Mouse (Mus musculus): Measurements from ENCODE around the gene Flot2. TPM values are rescaled to one million over a fixed set of nuclear protein-coding genes. Genes with fewer than 3 reads are reported as not detected.

The Flot2 gene
- polyA plus RNA-seq, 1 experiment: 110 TPM

DNA sequence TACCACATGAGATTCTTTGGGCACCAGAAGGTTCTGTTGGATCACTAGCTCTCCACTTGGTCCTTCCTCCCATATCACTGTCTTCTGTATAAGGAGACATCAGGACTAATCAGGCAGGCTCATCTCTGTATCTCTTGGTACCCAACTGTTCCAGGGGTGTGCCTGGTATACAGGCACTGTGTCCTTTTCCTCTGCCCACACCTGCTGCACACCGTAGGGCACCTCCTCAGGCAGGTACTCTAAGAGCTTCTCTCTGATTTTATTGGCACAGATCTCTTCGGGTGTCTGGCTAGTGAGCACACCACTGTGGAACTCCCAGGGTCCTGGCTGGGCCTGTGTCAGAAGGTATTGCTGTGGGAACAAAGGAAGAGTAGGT is 36.5 kb downstream of the Flot2 start:
- Histone ChIP-seq H3K4me1 (ENCODE audit: control insufficient read depth, insufficient read depth, insufficient read length, low read length) (no peaks in the 10 kb centered on the region), H3K4me3 (ENCODE audit: insufficient read depth, low read depth, low read length) (no peak overlapping the region), H3K27ac (replicated peaks; ENCODE audit: low read depth, low read length) (no peak overlapping the region)

DNA sequence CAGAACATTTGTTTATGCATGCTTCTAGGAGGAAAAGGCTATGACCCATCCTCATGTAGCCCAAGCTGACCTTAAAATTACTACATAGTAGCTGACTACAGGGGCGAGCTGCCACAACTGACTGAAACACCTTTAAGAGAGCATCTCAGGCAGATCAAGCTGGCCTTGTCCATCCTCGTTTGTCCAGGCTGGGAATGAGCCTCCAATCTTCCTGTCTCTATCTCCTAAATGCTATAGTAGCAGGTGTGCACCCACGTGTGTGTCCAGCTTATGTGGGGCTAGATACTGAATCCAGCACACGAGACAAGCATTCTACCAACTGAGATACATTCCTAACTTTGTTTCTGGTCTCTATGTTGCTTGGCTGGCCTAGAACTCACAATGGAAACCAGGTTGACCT is 36.9 kb downstream of the Flot2 start:
- no peak overlapping the region for H3K4me3 ChIP-seq (ENCODE audit: insufficient read depth, low read depth, low read length)
- no peak overlapping the region for H3K27ac ChIP-seq (replicated peaks; ENCODE audit: low read depth, low read length)
- H3K4me1 ChIP-seq (ENCODE audit: control insufficient read depth, insufficient read depth, insufficient read length, low read length): 0 out of 2 replicates have a peak, but pooled peaks cover 2% of the 10 kb centered on the region

DNA sequence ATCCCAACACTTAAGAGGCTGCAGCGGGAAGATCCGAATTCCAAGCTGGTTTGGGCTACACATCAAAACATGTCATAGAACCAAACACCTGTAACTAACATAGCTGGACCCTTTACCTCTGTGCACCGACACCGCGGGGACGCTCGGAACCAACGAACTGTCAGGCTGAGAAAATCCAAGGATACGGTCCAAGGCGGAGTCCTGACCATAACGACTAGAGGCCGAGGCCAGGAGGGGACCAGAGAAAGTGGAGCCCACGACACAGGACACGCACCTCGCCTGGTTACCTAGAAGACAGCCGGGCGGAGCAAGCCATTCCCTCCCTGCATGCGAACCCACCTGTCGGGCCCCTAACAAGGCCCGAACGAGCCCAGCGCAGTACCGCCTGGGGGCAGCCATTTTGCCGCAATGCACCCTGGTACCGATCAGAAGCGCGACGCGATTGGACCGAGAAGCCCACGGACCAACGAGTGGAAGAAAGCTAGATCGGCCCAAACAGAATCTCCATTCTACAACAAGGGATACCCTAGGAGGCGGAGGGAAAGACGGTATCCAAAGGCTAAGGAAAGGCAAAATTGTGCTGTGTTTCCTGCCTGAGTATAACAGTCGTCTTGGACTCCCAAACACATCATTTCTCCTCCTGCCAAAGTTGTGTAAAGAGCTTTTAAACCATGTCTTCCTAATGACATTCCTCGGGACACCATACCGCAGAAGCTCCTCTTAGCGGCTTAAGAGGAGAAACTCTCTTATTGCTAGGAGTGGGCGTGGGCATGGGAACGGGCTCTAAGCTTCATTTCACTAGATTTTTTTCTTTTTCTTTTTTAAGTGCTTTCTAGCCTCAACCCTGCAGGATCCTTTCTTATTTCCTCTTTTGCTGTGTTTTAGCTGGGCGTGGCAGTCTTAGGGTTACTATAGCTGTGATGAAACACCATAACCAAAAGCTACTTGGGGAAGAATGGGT is 42.5 kb downstream of the Flot2 start, which contains the start of gene Eral1:
Eral1 (minus strand) TSS at position 423 of the 961 bp plus-strand sequence.
- peak within 1 kb of the TSS; percentile 58; the same call in 1 of the 2 replicates for H3K27ac ChIP-seq (replicated peaks; ENCODE audit: low read depth, low read length)
- peak within 1 kb of the TSS; percentile 80 for H3K4me3 ChIP-seq (ENCODE audit: insufficient read depth, low read depth, low read length)
- 0 out of 2 replicates have a peak, but pooled peaks cover 2% of the 10 kb centered on the region for H3K4me1 ChIP-seq (ENCODE audit: control insufficient read depth, insufficient read depth, insufficient read length, low read length)

DNA sequence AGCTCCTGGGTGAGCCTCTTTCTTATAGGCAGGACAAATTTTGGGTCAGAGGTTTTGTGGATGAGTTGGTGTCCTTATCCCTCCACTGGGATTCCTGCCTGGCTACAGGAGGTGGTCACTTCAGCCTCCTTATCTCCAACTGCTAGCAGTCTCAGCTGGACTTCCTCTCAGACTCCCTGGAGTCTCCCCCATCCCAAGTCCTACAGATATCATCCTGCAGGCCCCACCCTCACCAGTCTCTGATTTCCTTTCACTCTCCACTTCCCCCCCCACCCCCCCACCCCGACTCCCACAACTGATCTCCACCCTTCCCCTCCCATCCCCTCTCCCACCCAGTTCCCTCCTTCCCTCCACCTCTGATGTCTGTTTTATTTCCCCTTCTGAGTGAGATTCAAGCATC is 45.9 kb downstream of the Flot2 start:
- Histone ChIP-seq H3K27ac (replicated peaks; ENCODE audit: low read depth, low read length) (no peak overlapping the region), H3K4me1 (ENCODE audit: control insufficient read depth, insufficient read depth, insufficient read length, low read length) (0 out of 2 replicates have a peak, but pooled peaks cover 2% of the 10 kb centered on the region), H3K4me3 (ENCODE audit: insufficient read depth, low read depth, low read length) (no peak overlapping the region)

DNA sequence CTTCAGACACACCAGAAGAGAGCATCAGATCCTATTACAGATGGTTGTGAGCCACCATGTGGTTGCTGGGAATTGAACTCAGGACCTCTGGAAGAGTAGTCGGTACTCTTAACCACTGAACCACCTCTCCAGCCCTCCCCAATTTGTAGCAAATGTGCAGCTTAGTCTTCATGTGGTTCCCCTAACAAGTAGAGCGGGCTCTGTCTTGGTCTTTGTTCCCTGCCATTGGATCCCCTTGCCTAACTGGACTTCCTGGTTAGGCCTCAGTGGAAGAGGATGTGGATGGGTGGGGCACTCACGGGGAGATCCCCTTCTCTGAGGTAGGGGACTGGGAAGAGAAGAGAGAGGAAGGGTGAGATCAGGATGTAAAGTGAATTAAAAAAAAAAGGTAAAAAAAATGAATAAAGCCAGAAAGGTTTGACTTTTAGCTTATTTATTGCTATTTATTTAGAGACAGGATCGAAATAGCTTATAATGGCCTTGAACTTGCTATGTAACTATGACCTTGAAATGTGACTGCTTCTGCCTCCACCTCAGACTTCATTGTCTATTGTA is 49.3 kb downstream of the Flot2 start:
- H3K4me3 ChIP-seq (ENCODE audit: insufficient read depth, low read depth, low read length): no peak overlapping the region
- H3K27ac ChIP-seq (replicated peaks; ENCODE audit: low read depth, low read length): no peak overlapping the region
- no peaks in the 10 kb centered on the region for H3K4me1 ChIP-seq (ENCODE audit: control insufficient read depth, insufficient read depth, insufficient read length, low read length)

GRCm38 (mm10) chr11:78087756-78088281 is 50.1 kb downstream of the Flot2 start:
- no peak overlapping the region for H3K4me3 ChIP-seq (ENCODE audit: insufficient read depth, low read depth, low read length)
- H3K4me1 ChIP-seq (ENCODE audit: control insufficient read depth, insufficient read depth, insufficient read length, low read length): no peaks in the 10 kb centered on the region
- no peak overlapping the region for H3K27ac ChIP-seq (replicated peaks; ENCODE audit: low read depth, low read length)

DNA sequence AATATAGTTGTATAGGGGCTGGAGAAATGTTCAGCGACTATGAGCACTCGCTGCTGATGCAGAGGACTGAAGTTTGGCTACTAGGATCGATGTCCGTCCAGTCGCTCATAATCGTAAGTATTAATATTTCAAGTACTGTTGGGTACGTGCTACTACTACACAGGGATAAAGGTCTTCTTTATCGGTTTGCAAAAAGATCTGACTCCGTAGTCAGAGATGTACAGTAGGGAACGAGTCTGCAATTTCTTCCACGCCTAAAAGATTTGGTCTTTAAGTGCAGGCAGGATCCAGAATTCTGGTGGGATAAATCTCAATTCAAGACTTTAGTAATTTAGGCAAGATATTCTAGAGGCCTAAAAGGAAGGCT is 56.4 kb downstream of the Flot2 start:
- Histone ChIP-seq H3K27ac (replicated peaks; ENCODE audit: low read depth, low read length) (peak overlapping the region; percentile 17; the same call in 1 of the 2 replicates), H3K4me3 (ENCODE audit: insufficient read depth, low read depth, low read length) (peak overlapping the region; percentile 96), H3K4me1 (ENCODE audit: control insufficient read depth, insufficient read depth, insufficient read length, low read length) (peaks cover 9% of the 10 kb centered on the region; the same call in 1 of the 2 replicates)

- H3K4me1 ChIP-seq (ENCODE audit: control insufficient read depth, insufficient read depth, insufficient read length, low read length): peaks cover 9% of the 10 kb centered on the region; the same call in 1 of the 2 replicates
- H3K27ac ChIP-seq (replicated peaks; ENCODE audit: low read depth, low read length): peak within 1 kb of the TSS; percentile 89
- peak within 1 kb of the TSS; percentile 96 for H3K4me3 ChIP-seq (ENCODE audit: insufficient read depth, low read depth, low read length)
These were observed 56.9 kb downstream of the Flot2 start, which contains the start of gene Fam222b for GRCm38 (mm10) chr11:78094504-78095143. Fam222b (plus strand) TSS chr11:78094660.

DNA sequence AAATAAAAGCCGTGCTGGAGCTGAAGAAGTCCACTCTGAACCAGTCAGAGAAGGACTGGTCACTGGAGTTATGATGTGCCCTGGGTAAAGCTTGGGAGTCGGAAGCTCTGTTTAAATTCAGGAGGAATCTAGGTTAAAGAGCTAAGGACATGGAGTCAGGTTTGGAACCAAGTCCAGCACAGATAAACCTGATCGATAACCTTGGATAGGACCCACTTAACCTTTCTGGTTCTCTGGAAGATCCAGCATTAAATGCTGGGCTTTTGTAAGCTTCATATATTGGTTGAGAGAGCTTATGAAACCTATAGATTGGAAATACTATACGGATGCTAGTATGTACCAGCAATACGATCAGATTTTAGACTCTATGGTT is 57.4 kb downstream of the Flot2 start:
- Histone ChIP-seq H3K4me3 (ENCODE audit: insufficient read depth, low read depth, low read length) (peak overlapping the region; percentile 96), H3K4me1 (ENCODE audit: control insufficient read depth, insufficient read depth, insufficient read length, low read length) (peaks cover 9% of the 10 kb centered on the region; the same call in 1 of the 2 replicates), H3K27ac (replicated peaks; ENCODE audit: low read depth, low read length) (peak overlapping the region; percentile 89; the same call in 1 of the 2 replicates)

GRCm38 (mm10) chr11:78097077-78097476 is 59.3 kb downstream of the Flot2 start:
- H3K4me3 ChIP-seq (ENCODE audit: insufficient read depth, low read depth, low read length): no peak overlapping the region
- H3K4me1 ChIP-seq (ENCODE audit: control insufficient read depth, insufficient read depth, insufficient read length, low read length): peaks cover 16% of the 10 kb centered on the region; the same call in 1 of the 2 replicates
- no peak overlapping the region for H3K27ac ChIP-seq (replicated peaks; ENCODE audit: low read depth, low read length)

DNA sequence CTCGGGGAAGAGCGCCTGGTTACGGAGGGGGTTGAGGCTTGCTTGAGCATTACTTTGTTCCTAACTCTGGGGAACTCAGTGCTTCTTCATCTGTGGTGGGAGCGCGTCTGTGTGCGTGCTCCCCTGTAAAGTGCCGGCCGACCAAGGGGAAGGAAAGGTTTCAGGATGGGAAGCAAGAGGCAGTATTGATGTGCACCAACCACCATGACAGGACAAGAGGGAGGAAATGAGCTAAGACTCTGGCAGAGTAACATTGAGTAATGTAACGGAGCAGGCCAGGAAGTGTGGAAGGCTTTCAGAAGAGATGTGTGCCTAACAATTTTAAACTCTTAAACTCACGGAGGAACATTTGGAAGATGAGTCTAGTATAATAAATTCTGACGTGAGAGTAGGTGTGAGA is 63.0 kb downstream of the Flot2 start:
- Histone ChIP-seq H3K4me1 (ENCODE audit: control insufficient read depth, insufficient read depth, insufficient read length, low read length) (peaks cover 13% of the 10 kb centered on the region; the same call in 1 of the 2 replicates), H3K27ac (replicated peaks; ENCODE audit: low read depth, low read length) (no peak overlapping the region), H3K4me3 (ENCODE audit: insufficient read depth, low read depth, low read length) (no peak overlapping the region)

- peaks cover 7% of the 10 kb centered on the region; the same call in 1 of the 2 replicates for H3K4me1 ChIP-seq (ENCODE audit: control insufficient read depth, insufficient read depth, insufficient read length, low read length)
- H3K27ac ChIP-seq (replicated peaks; ENCODE audit: low read depth, low read length): no peak overlapping the region
- no peak overlapping the region for H3K4me3 ChIP-seq (ENCODE audit: insufficient read depth, low read depth, low read length)
These were observed 64.4 kb downstream of the Flot2 start for GRCm38 (mm10) chr11:78102142-78102541.

GRCm38 (mm10) chr11:78102958-78103747 is 65.4 kb downstream of the Flot2 start:
- H3K4me1 ChIP-seq (ENCODE audit: control insufficient read depth, insufficient read depth, insufficient read length, low read length): peaks cover 7% of the 10 kb centered on the region; the same call in 1 of the 2 replicates
- no peak overlapping the region for H3K27ac ChIP-seq (replicated peaks; ENCODE audit: low read depth, low read length)
- no peak overlapping the region for H3K4me3 ChIP-seq (ENCODE audit: insufficient read depth, low read depth, low read length)

GRCm38 (mm10) chr11:78104501-78104900 is 66.8 kb downstream of the Flot2 start:
- Histone ChIP-seq H3K4me1 (ENCODE audit: control insufficient read depth, insufficient read depth, insufficient read length, low read length) (peaks cover 7% of the 10 kb centered on the region; the same call in 1 of the 2 replicates), H3K27ac (replicated peaks; ENCODE audit: low read depth, low read length) (no peak overlapping the region), H3K4me3 (ENCODE audit: insufficient read depth, low read depth, low read length) (no peak overlapping the region)

Measured in brown adipose tissue, adult 24 weeks (tissue).